Comparison of ENCODE assay signal across 11 mouse cellular contexts in the genomic region with DNA sequence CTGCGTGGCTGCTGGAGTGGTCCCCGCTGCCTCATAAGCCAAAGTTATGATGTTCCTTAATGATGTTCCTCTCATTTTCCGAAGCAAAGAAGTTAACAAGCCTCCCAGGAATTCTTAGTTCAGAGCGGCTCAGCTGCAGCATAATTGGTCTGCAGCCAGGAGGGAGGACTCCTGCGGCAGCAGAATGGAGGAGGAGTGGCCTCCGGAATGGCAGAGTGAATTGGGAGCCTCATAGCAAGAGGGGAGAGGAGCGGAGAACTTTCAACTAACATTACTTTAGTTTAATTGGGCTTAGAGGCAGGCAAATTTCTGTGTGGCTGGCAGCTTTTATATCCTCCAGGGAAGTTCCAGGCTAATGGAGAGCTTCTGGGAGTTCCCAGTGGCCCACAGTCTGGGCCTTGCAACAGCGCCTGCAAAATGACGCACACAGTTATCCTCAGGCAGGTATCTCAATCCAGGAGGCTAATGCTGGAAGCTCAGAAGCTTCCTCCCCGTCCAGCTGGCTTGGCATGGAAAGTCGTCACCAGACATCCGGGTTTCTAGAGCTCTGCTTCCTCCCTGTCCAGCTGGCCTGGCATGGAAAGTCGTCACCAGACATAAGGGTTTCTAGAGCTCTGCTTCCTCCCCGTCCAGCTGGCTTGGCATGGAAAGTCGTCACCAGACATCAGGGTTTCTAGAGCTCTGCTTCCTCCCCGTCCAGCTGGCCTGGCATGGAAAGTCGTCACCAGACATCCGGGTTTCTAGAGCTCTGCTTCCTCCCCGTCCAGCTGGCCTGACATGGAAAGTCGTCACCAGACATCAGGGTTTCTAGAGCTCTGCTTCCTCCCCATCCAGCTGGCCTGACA. TPM values are rescaled to one million over a fixed set of nuclear protein-coding genes. Genes with fewer than 3 reads are reported as not detected.
DNase-seq lines count a peak whose midpoint lies in the region; ATAC-seq lines count a peak whose summit lies in the region.
"Had no signal": no experiment of that assay in that cellular context is flagged by ENCODE, and none has a peak within 500 bp of the region (broad histone marks: within the 10 kb centered on the region; RNA-seq: fewer than 3 reads in every experiment).

No protein-coding gene starts in this region.

- 0 out of 2 replicates have a peak, but pooled peaks cover 3% of the 10 kb centered on the region for H3K27me3 ChIP-seq in heart, embryonic 12.5 days (replicated peaks)
- H3K27me3 ChIP-seq in lung, embryonic 15.5 days, result no peaks in the 10 kb centered on the region
- H3K27me3 ChIP-seq in embryonic facial prominence, embryonic 15.5 days, result no peaks in the 10 kb centered on the region
- no peaks in the 10 kb centered on the region for H3K27me3 ChIP-seq in limb, embryonic 15.5 days

- no peak overlapping the region for H3K27ac ChIP-seq in heart, embryonic 12.5 days (ENCODE audit: poor library complexity, severe bottlenecking)
- peak overlapping the region; percentile 5; the same call in 1 of the 2 replicates for H3K27ac ChIP-seq in lung, embryonic 15.5 days
- H3K27ac ChIP-seq in embryonic facial prominence, embryonic 15.5 days (replicated peaks), result no peak overlapping the region
- H3K27ac ChIP-seq in limb, embryonic 15.5 days, result peak overlapping the region; percentile 67
- H3K27ac ChIP-seq: liver, embryonic 14.5 days had no signal

- peak; percentile 13 to 22 for DNase-seq in heart, adult 18-20 months
- DNase-seq in lung, postnatal 36 days, result no peak
- no peak for DNase-seq in c-Kit-positive CD71-positive TER-119-positive erythroid progenitor cells, embryonic 14.5 days (ENCODE audit: low spot score)
- no peak for DNase-seq in liver

- H3K4me1 ChIP-seq in heart, embryonic 12.5 days (replicated peaks), result no peaks in the 10 kb centered on the region
- H3K4me1 ChIP-seq in lung, embryonic 15.5 days, result no peaks in the 10 kb centered on the region
- H3K4me1 ChIP-seq in embryonic facial prominence, embryonic 15.5 days, result peaks cover 6% of the 10 kb centered on the region
- H3K4me1 ChIP-seq in limb, embryonic 15.5 days, result peaks cover 11% of the 10 kb centered on the region; the same call in 1 of the 2 replicates

- no peak overlapping the region for H3K4me2 ChIP-seq in heart, embryonic 12.5 days
- H3K4me2 ChIP-seq in lung, embryonic 15.5 days, result no peak overlapping the region
- H3K4me2 ChIP-seq in embryonic facial prominence, embryonic 15.5 days (replicated peaks), result peak overlapping the region; percentile 24
- H3K4me2 ChIP-seq in limb, embryonic 15.5 days, result peak overlapping the region; percentile 34

- H3K9ac ChIP-seq in heart, embryonic 12.5 days, result no peak overlapping the region
- no peak overlapping the region for H3K9ac ChIP-seq in lung, embryonic 15.5 days
- H3K9ac ChIP-seq in embryonic facial prominence, embryonic 15.5 days, result peak overlapping the region; percentile 15; the same call in 1 of the 2 replicates
- no peak overlapping the region; the same call in 1 of the 2 replicates for H3K9ac ChIP-seq in limb, embryonic 15.5 days
- H3K9ac ChIP-seq: liver, embryonic 14.5 days had no signal

- no peaks in the 10 kb centered on the region for H3K9me3 ChIP-seq in heart, embryonic 12.5 days (replicated peaks)
- H3K9me3 ChIP-seq in lung, embryonic 15.5 days, result no peaks in the 10 kb centered on the region
- no peaks in the 10 kb centered on the region for H3K9me3 ChIP-seq in embryonic facial prominence, embryonic 15.5 days (replicated peaks)
- no peaks in the 10 kb centered on the region for H3K9me3 ChIP-seq in limb, embryonic 15.5 days
- H3K9me3 ChIP-seq: G1E had no signal

- no peak overlapping the region for H3K4me3 ChIP-seq in heart, embryonic 12.5 days
- H3K4me3 ChIP-seq in lung, embryonic 15.5 days, result no peak overlapping the region
- no peak overlapping the region for H3K4me3 ChIP-seq in embryonic facial prominence, embryonic 15.5 days (replicated peaks)
- H3K4me3 ChIP-seq in limb, embryonic 15.5 days, result peak overlapping the region; percentile 4; the same call in 1 of the 2 replicates

- 41% methylated on average over 20 of the region's 20 CpGs for WGBS in heart, embryonic 12.5 days
- WGBS in lung, embryonic 15.5 days, result 37% methylated on average over 20 of the region's 20 CpGs
- 38% methylated on average over 20 of the region's 20 CpGs for WGBS in embryonic facial prominence, embryonic 15.5 days
- WGBS in limb, embryonic 15.5 days, result 22% methylated on average over 20 of the region's 20 CpGs

- H3K36me3 ChIP-seq in heart, embryonic 12.5 days, result no peaks in the 10 kb centered on the region
- H3K36me3 ChIP-seq in lung, embryonic 15.5 days, result no peaks in the 10 kb centered on the region
- H3K36me3 ChIP-seq in embryonic facial prominence, embryonic 15.5 days, result no peaks in the 10 kb centered on the region
- no peaks in the 10 kb centered on the region for H3K36me3 ChIP-seq in limb, embryonic 15.5 days
- H3K36me3 ChIP-seq: G1E had no signal

- no peak for ATAC-seq in heart, embryonic 12.5 days (ENCODE audit: insufficient number of reproducible peaks, low FRiP score)
- no peak for ATAC-seq in lung, embryonic 15.5 days (ENCODE audit: borderline replicate concordance, extremely low read depth, low FRiP score, low TSS enrichment)
- peak; percentile 65; the same call in 1 of the 2 replicates for ATAC-seq in embryonic facial prominence, embryonic 15.5 days (ENCODE audit: insufficient number of reproducible peaks, low FRiP score, low TSS enrichment, low read depth)
- 0 out of 2 replicates have a peak, but pooled peaks have one; percentile 35 for ATAC-seq in limb, embryonic 15.5 days (ENCODE audit: insufficient number of reproducible peaks, low FRiP score, low TSS enrichment, low read depth)

RNA-seq across cellular contexts. Expression of a gene that starts 16.2 kb away (rescaled TPM):
- not detected for total RNA-seq in heart, adult 18-20 months (2021)
- not detected in 2 replicates for polyA plus RNA-seq in heart, embryonic 12.5 days (2016; fragmentation: Nextera tagmentation; extraction: Ambion mirVana)
- polyA plus RNA-seq in lung, embryonic 15.5 days (2015; fragmentation: Nextera tagmentation; extraction: Ambion mirVana), result not detected in 2 replicates
- polyA plus RNA-seq in embryonic facial prominence, embryonic 15.5 days (2015; fragmentation: Nextera tagmentation; extraction: Ambion mirVana), result 0.17 and 0.18 TPM in 2 replicates
- polyA plus RNA-seq in limb, embryonic 15.5 days (2015; fragmentation: Nextera tagmentation; extraction: Ambion mirVana), result not detected in 2 replicates
- total RNA-seq: granulocyte monocyte progenitor cell, adult 5-6 weeks had no signal
- polyA plus RNA-seq: G1E; liver, embryonic 14.5 days had no signal

RNA-seq across cellular contexts. Expression of a gene that starts 22.0 kb away (rescaled TPM):
- total RNA-seq in heart, adult 18-20 months (2021), result 10 to 100 TPM; 37.0 to 39.2 TPM
- polyA plus RNA-seq in heart, embryonic 12.5 days (2016; fragmentation: Nextera tagmentation; extraction: Ambion mirVana), result 96.7 and 103 TPM in 2 replicates
- 123 and 124 TPM in 2 replicates for polyA plus RNA-seq in lung, embryonic 15.5 days (2015; fragmentation: Nextera tagmentation; extraction: Ambion mirVana)
- polyA plus RNA-seq in embryonic facial prominence, embryonic 15.5 days (2015; fragmentation: Nextera tagmentation; extraction: Ambion mirVana), result 120 and 128 TPM in 2 replicates
- 129 and 136 TPM in 2 replicates for polyA plus RNA-seq in limb, embryonic 15.5 days (2015; fragmentation: Nextera tagmentation; extraction: Ambion mirVana)

RNA-seq across cellular contexts. Expression of a gene that starts 22.0 kb away (rescaled TPM):
- total RNA-seq in heart, adult 18-20 months (2021), result under 1 TPM in 1 of 2 experiments, not detected in 1; 0.15 TPM
- polyA plus RNA-seq in heart, embryonic 12.5 days (2016; fragmentation: Nextera tagmentation; extraction: Ambion mirVana), result 0.76 and 0.80 TPM in 2 replicates
- polyA plus RNA-seq in lung, embryonic 15.5 days (2015; fragmentation: Nextera tagmentation; extraction: Ambion mirVana), result 0.55 and 0.64 TPM in 2 replicates
- 2.3 and 3.3 TPM in 2 replicates for polyA plus RNA-seq in embryonic facial prominence, embryonic 15.5 days (2015; fragmentation: Nextera tagmentation; extraction: Ambion mirVana)
- polyA plus RNA-seq in limb, embryonic 15.5 days (2015; fragmentation: Nextera tagmentation; extraction: Ambion mirVana), result 1.7 and 2.6 TPM in 2 replicates
- polyA plus RNA-seq: G1E had no signal

RNA-seq across cellular contexts. Expression of a gene that starts 50.0 kb away (rescaled TPM):
- not detected for total RNA-seq in heart, adult 18-20 months (2021)
- polyA plus RNA-seq in heart, embryonic 12.5 days (2016; fragmentation: Nextera tagmentation; extraction: Ambion mirVana), result not detected in 2 replicates
- polyA plus RNA-seq in lung, embryonic 15.5 days (2015; fragmentation: Nextera tagmentation; extraction: Ambion mirVana), result 0.69 and 0.78 TPM in 2 replicates
- 0.13 and 0.15 TPM in 2 replicates for polyA plus RNA-seq in embryonic facial prominence, embryonic 15.5 days (2015; fragmentation: Nextera tagmentation; extraction: Ambion mirVana)
- not detected in 2 replicates for polyA plus RNA-seq in limb, embryonic 15.5 days (2015; fragmentation: Nextera tagmentation; extraction: Ambion mirVana)
- total RNA-seq: granulocyte monocyte progenitor cell, adult 5-6 weeks had no signal
- polyA plus RNA-seq: G1E; liver, embryonic 14.5 days had no signal

Comparison
In these comparisons a context has a peak if more than half of its experiments do, and no peak if none do; other contexts are left out.
1. DNase-seq: peak in heart, adult 18-20 months (2 of 2); none in lung, postnatal 36 days (single experiment), c-Kit-positive CD71-positive TER-119-positive erythroid progenitor cells, embryonic 14.5 days (single experiment) and liver (single experiment).
2. ATAC-seq: peak in embryonic facial prominence, embryonic 15.5 days (single experiment) and limb, embryonic 15.5 days (single experiment); none in heart, embryonic 12.5 days (single experiment) and lung, embryonic 15.5 days (single experiment).
3. H3K27ac ChIP-seq: peak in lung, embryonic 15.5 days (single experiment) and limb, embryonic 15.5 days (single experiment); none in heart, embryonic 12.5 days (single experiment) and embryonic facial prominence, embryonic 15.5 days (single experiment).
4. H3K4me2 ChIP-seq: peak in embryonic facial prominence, embryonic 15.5 days (single experiment) and limb, embryonic 15.5 days (single experiment); none in heart, embryonic 12.5 days (single experiment) and lung, embryonic 15.5 days (single experiment).